Mouse (Mus musculus) CH12.LX (cell line): ENCODE data around the gene Gm47959. TPM values are rescaled to one million over a fixed set of nuclear protein-coding genes. Genes with fewer than 3 reads are reported as not detected.

Experiments
- DNase-seq: peaks from one replicate; pipeline ENCODE4 v3.0.0-alpha.2; 2013; ENCODE audit errors: extremely low read depth
- H3K27ac ChIP-seq: 2 replicates; pipeline ENCODE4 v1.5.1; 2012; ENCODE audit warnings: low read depth, mild to moderate bottlenecking, control low read depth, moderate library complexity; ENCODE audit not compliant: insufficient read depth
- H3K27me3 ChIP-seq: replicated peaks from 2 replicates; pipeline ENCODE3; 2012; ENCODE audit warnings: inconsistent platforms
- H3K36me3 ChIP-seq, 2 experiments: replicated peaks in 1 of 2; 2 replicates each; pipeline versions ENCODE3 to v1.6.1; 2012; ENCODE audit warnings: inconsistent platforms in 1 of 2, low read length in 1 of 2, mild to moderate bottlenecking in 1 of 2, mixed read lengths in 1 of 2, moderate library complexity in 1 of 2; ENCODE audit not compliant: control insufficient read depth in 1 of 2, insufficient read depth in 1 of 2
- H3K4me1 ChIP-seq, 2 experiments: 2 replicates each; pipeline ENCODE4 v1.6.1; 2012; ENCODE audit warnings: inconsistent platforms in 1 of 2, moderate library complexity in 1 of 2; ENCODE audit not compliant: insufficient read depth in 2 of 2, control insufficient read depth in 1 of 2
- H3K4me2 ChIP-seq: 2 replicates; pipeline ENCODE4 v1.6.1; 2012; ENCODE audit warnings: low read depth, mild to moderate bottlenecking, control low read depth; ENCODE audit not compliant: poor library complexity, insufficient read depth, severe bottlenecking
- H3K4me3 ChIP-seq, 3 experiments: fragments of 150-350 bp in 1 of 3; sonication (generic) in 1 of 3; replicated peaks in 1 of 3; 2 replicates each; pipeline versions ENCODE3 to v1.5.1; 2011 to 2012; ENCODE audit warnings: low read depth in 2 of 3, low read length in 2 of 3, mild to moderate bottlenecking in 2 of 3, moderate library complexity in 2 of 3, control low read depth in 1 of 3, improper control_type of control experiment in 1 of 3, inconsistent platforms in 1 of 3, mixed read lengths in 1 of 3; ENCODE audit not compliant: poor library complexity in 1 of 3
- H3K79me2 ChIP-seq: replicated peaks from 2 replicates; pipeline ENCODE4 v1.6.1; 2012; ENCODE audit warnings: mild to moderate bottlenecking, moderate library complexity; ENCODE audit not compliant: control insufficient read depth, poor library complexity, insufficient read depth, severe bottlenecking; ENCODE audit errors: extremely low read depth
- H3K9ac ChIP-seq: 2 replicates; pipeline ENCODE4 v1.6.1; 2012; ENCODE audit warnings: low read depth, mild to moderate bottlenecking, control low read depth, moderate library complexity; ENCODE audit not compliant: insufficient read depth
- H3K9me3 ChIP-seq: replicated peaks from 2 replicates; pipeline ENCODE3; 2012; ENCODE audit warnings: low read length, inconsistent platforms, mixed read lengths
- BHLHE40 ChIP-seq: IDR thresholded peaks from 2 replicates; pipeline ENCODE4 v1.6.1; 2011; ENCODE audit warnings: mild to moderate bottlenecking, low read depth, low read length, improper control_type of control experiment
- CHD1 ChIP-seq: IDR thresholded peaks from 2 replicates; pipeline ENCODE4 v1.6.1; 2012; ENCODE audit warnings: low read depth, low read length, improper control_type of control experiment, inconsistent platforms
- ELF1 ChIP-seq: IDR thresholded peaks from 2 replicates; pipeline ENCODE4 v1.6.1; 2014; ENCODE audit warnings: low read depth, mild to moderate bottlenecking, inconsistent platforms, low read length, improper control_type of control experiment
- ETS1 ChIP-seq: conservative IDR thresholded peaks from 2 replicates; pipeline ENCODE4 v1.6.1; 2012; ENCODE audit warnings: low read depth, mild to moderate bottlenecking, inconsistent platforms, low read length, improper control_type of control experiment, moderate library complexity
- GABPA ChIP-seq: IDR thresholded peaks from 2 replicates; pipeline ENCODE4 v1.6.1; 2012; ENCODE audit warnings: low read depth, low read length, improper control_type of control experiment, inconsistent platforms; ENCODE audit not compliant: insufficient replicate concordance
- HCFC1 ChIP-seq: IDR thresholded peaks from 2 replicates; pipeline ENCODE4 v1.6.1; 2012; ENCODE audit warnings: low read depth, mild to moderate bottlenecking, inconsistent platforms, low read length, improper control_type of control experiment
- IRF4 ChIP-seq: IDR thresholded peaks from 2 replicates; pipeline ENCODE4 v1.6.1; 2014; ENCODE audit warnings: low read depth, mild to moderate bottlenecking, inconsistent platforms, low read length, improper control_type of control experiment
- JUN ChIP-seq: IDR thresholded peaks from 2 replicates; pipeline ENCODE4 v1.6.1; 2011; ENCODE audit warnings: low read depth, mild to moderate bottlenecking, low read length, improper control_type of control experiment, moderate library complexity; ENCODE audit not compliant: insufficient read depth
- MAFK ChIP-seq: IDR thresholded peaks from 2 replicates; pipeline ENCODE4 v1.6.1; 2011; ENCODE audit warnings: low read length, improper control_type of control experiment; ENCODE audit not compliant: insufficient replicate concordance
- MAX ChIP-seq: IDR thresholded peaks from 2 replicates; pipeline ENCODE4 v1.6.1; 2011; ENCODE audit warnings: low read length, improper control_type of control experiment
- MYC ChIP-seq: IDR thresholded peaks from 2 replicates; pipeline ENCODE4 v1.6.1; 2011; ENCODE audit warnings: low read depth, mild to moderate bottlenecking, improper control_type of control experiment, low read length
- NRF1 ChIP-seq: IDR thresholded peaks from 2 replicates; pipeline ENCODE4 v1.6.1; 2014; ENCODE audit warnings: low read depth, mild to moderate bottlenecking, inconsistent platforms, low read length, improper control_type of control experiment, moderate library complexity
- POLR2A ChIP-seq: IDR thresholded peaks from 2 replicates; pipeline ENCODE4 v1.6.1; 2011; ENCODE audit warnings: low read depth, mild to moderate bottlenecking, improper control_type of control experiment, low read length
- POLR2AphosphoS2 ChIP-seq: IDR thresholded peaks from 2 replicates; pipeline ENCODE4 v1.6.1; 2011; ENCODE audit warnings: low read depth, low read length, improper control_type of control experiment
- RCOR1 ChIP-seq: conservative IDR thresholded peaks from 2 replicates; pipeline ENCODE4 v1.6.1; 2012; ENCODE audit warnings: low read depth, mild to moderate bottlenecking, inconsistent platforms, low read length, improper control_type of control experiment
- SMC3 ChIP-seq: IDR thresholded peaks from 2 replicates; pipeline ENCODE4 v1.6.1; 2011; ENCODE audit warnings: low read depth, low read length, improper control_type of control experiment
- TBP ChIP-seq: conservative IDR thresholded peaks from 2 replicates; pipeline ENCODE4 v1.6.1; 2011; ENCODE audit warnings: low read depth, low read length, improper control_type of control experiment
- USF1 ChIP-seq: IDR thresholded peaks from 2 replicates; pipeline ENCODE4 v1.6.1; 2014; ENCODE audit warnings: low read depth, mild to moderate bottlenecking, inconsistent platforms, low read length, improper control_type of control experiment
- USF2 ChIP-seq: conservative IDR thresholded peaks from 2 replicates; pipeline ENCODE4 v1.6.1; 2011; ENCODE audit warnings: low read depth, low read length, improper control_type of control experiment
- ZC3H11A ChIP-seq: IDR thresholded peaks from 2 replicates; pipeline ENCODE4 v1.6.1; 2012; ENCODE audit warnings: low read depth, mild to moderate bottlenecking, inconsistent platforms, low read length, improper control_type of control experiment
- dilution Hi-C: fragments of 300-500 bp; cut with MboI; formaldehyde crosslinking; loops from 2 replicates; pipeline ENCODE4 v1.14.3; 2020; ENCODE audit warnings: low sequenced_read_pairs; ENCODE audit not compliant: extremely low pct_unique_long_range_greater_than_20kb, extremely low pct_ligation_motif_present
- in situ Hi-C: fragments of 300-500 bp; cut with MboI; formaldehyde crosslinking; loops from 3 replicates; pipeline ENCODE4 v1.14.3; 2019; ENCODE audit warnings: low sequenced_read_pairs, low pct_ligation_motif_present, low pct_unique_long_range_greater_than_20kb, mixed read lengths
- polyA plus RNA-seq: library from polyadenylated mRNA; unstranded; fragments of >175 nt; gene quantifications from 2 replicates; pipeline ENCODE4 v1.2.1, GENCODE M21; 2012; ENCODE audit warnings: low read depth; ENCODE audit not compliant: insufficient read length
- total RNA-seq, 2 experiments: library from RNA; depleted of rRNA; stranded (reverse); fragments of 300-350 nt in 1 of 2; fragments of >200 nt in 1 of 2; gene quantifications; 2 replicates each; pipeline ENCODE4 v1.2.3; 2012 to 2014

The Gm47959 gene
- total and polyA plus RNA-seq, 3 experiments: not detected

- Histone ChIP-seq H3K9ac (no peak overlapping the region), H3K79me2 (no peaks in the 10 kb centered on the region), H3K9me3 (no peaks in the 10 kb centered on the region), H3K27ac (no peak overlapping the region), H3K4me1 (peaks cover 0 to 8% of the 10 kb centered on the region in 2 experiments; a peak in 1 of 4 replicates), H3K4me2 (no peak overlapping the region), H3K4me3 (no peak overlapping the region), H3K36me3 (no peaks in the 10 kb centered on the region), H3K27me3 (no peaks in the 10 kb centered on the region)
- dilution Hi-C loops: no loop called here
- no peak for TF ChIP-seq TBP
- no peak for TF ChIP-seq ETS1
- TF ChIP-seq POLR2A: no peak
- TF ChIP-seq JUN: no peak
- no peak for TF ChIP-seq MAFK
- TF ChIP-seq MAX: no peak
- in situ Hi-C loops: no loop called here
- no peak for DNase-seq
Measured at GRCm38 (mm10) chr1:82991596-82991995, 8.8 kb upstream of the Gm47959 start.

- Histone ChIP-seq H3K4me2 (no peak overlapping the region), H3K36me3 (no peaks in the 10 kb centered on the region), H3K27me3 (no peaks in the 10 kb centered on the region), H3K79me2 (no peaks in the 10 kb centered on the region), H3K9me3 (no peaks in the 10 kb centered on the region), H3K4me3 (no peak overlapping the region), H3K27ac (no peak overlapping the region), H3K9ac (no peak overlapping the region), H3K4me1 (peaks cover 0 to 8% of the 10 kb centered on the region in 2 experiments; a peak in 1 of 4 replicates)
- DNase-seq: no peak
- in situ Hi-C loops (no loop called here), dilution Hi-C loops (no loop called here)
- TF ChIP-seq CHD1: no peak
- TF ChIP-seq MAX: no peak
- no peak for TF ChIP-seq RCOR1
- TF ChIP-seq GABPA: no peak
- TF ChIP-seq MYC: no peak
- TF ChIP-seq IRF4: no peak
- TF ChIP-seq SMC3: no peak
- no peak for TF ChIP-seq ELF1
- TF ChIP-seq USF2: no peak
- TF ChIP-seq MAFK: no peak
- no peak for TF ChIP-seq BHLHE40
- TF ChIP-seq NRF1: no peak
- TF ChIP-seq USF1: no peak
- TF ChIP-seq TBP: no peak
- no peak for TF ChIP-seq HCFC1
- no peak for TF ChIP-seq POLR2AphosphoS2
- no peak for TF ChIP-seq ZC3H11A
Measured at GRCm38 (mm10) chr1:82992093-82992492, 8.3 kb upstream of the Gm47959 start.
